Mouse (Mus musculus) neural tube, embryonic 14.5 days (tissue): ENCODE results near the gene Dip2c. TPM values are rescaled to one million over a fixed set of nuclear protein-coding genes. Genes with fewer than 3 reads are reported as not detected.

Experiments
- ATAC-seq: fragments of 200-750 bp; cut with Nextera tagmentation; 2 replicates; pipeline ENCODE4 v1.8.0; 2017; ENCODE audit warnings: low read depth, mild to moderate bottlenecking, moderate TSS enrichment, moderate library complexity
- H3K27ac ChIP-seq: fragments of 300-500 bp; sonication (generic); 2 replicates; pipeline ENCODE4 v1.5.1; 2014; ENCODE audit warnings: low read depth, mild to moderate bottlenecking, control low read depth, low read length, moderate library complexity, mixed read lengths
- H3K27me3 ChIP-seq: fragments of 300-500 bp; sonication (generic); 2 replicates; pipeline ENCODE4 v1.6.1; 2014; ENCODE audit warnings: low read length; ENCODE audit not compliant: control insufficient read depth, insufficient read depth
- H3K36me3 ChIP-seq: fragments of 300-500 bp; sonication (generic); 2 replicates; pipeline ENCODE4 v1.6.1; 2014; ENCODE audit warnings: low read length, mixed read lengths; ENCODE audit not compliant: control insufficient read depth, insufficient read depth
- H3K4me1 ChIP-seq: fragments of 300-500 bp; sonication (generic); 2 replicates; pipeline ENCODE4 v1.6.1; 2014; ENCODE audit warnings: low read length; ENCODE audit not compliant: control insufficient read depth, insufficient read depth
- H3K4me2 ChIP-seq: fragments of 300-500 bp; sonication (generic); 2 replicates; pipeline ENCODE4 v1.6.1; 2014; ENCODE audit warnings: mild to moderate bottlenecking, low read depth, low read length, control low read depth
- H3K4me3 ChIP-seq: fragments of 300-500 bp; sonication (generic); 2 replicates; pipeline ENCODE4 v1.5.1; 2014; ENCODE audit warnings: low read depth, low read length, control low read depth, mixed read lengths
- H3K9ac ChIP-seq: fragments of 300-500 bp; sonication (generic); replicated peaks from 2 replicates; pipeline ENCODE4 v1.6.1; 2014; ENCODE audit warnings: low read depth, mild to moderate bottlenecking, control low read depth, low read length, mixed read lengths
- H3K9me3 ChIP-seq: fragments of 300-500 bp; sonication (generic); 2 replicates; pipeline ENCODE4 v1.6.1; 2016; ENCODE audit warnings: low read length; ENCODE audit not compliant: control insufficient read depth
- WGBS: fragments of 180-500 bp; shearing (Covaris S2); extraction: QIAGEN DNeasy Blood & Tissue Kit; methylation state at CpG from one replicate; pipeline ENCODE4 v1.1.7; 2014; 5-methylcytosine and 5-hydroxymethylcytosine counted together
- polyA plus RNA-seq: library from polyadenylated mRNA; unstranded; fragments of >200 nt; fragmentation: Nextera tagmentation; extraction: Ambion mirVana; gene quantifications from 2 replicates; pipeline ENCODE4 v1.2.1, GENCODE M21; 2014

Dip2c gene
- polyA plus RNA-seq, result 23.7 and 24.0 TPM in 2 replicates

DNA sequence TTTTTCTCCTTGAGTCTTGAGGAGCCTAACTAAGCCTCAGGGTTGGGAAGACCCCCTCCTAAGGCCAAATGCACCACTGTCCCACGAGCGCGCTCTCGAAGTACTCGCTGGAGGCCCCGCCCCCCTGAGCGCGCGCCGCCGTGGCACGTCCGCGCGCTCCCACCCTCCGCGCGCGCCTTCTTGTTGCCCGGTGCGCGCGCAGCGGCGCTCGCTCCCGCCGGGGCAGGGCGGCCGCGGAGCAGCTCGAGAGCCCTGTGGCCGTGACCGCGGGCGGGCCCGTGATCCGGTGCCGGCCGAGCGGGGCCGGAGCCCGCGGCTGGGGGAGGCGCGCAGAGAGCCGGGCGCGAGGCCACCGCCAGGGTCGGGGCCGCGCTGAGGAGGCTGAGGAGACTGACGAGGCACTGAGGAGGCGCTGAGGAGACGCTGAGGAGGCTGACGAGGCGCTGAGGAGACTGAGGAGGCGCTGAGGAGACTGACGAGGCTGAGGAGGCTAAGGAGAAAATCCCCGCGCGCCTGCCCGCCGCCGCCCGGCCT lies at the start of gene Dip2c:
TSS of gene Dip2c (plus strand) at position 207 of the 534 bp plus-strand sequence.
- Histone ChIP-seq H3K36me3 (no peaks in the 10 kb centered on the region), H3K4me2 (peak within 1 kb of the TSS; percentile 65), H3K27me3 (no peaks in the 10 kb centered on the region), H3K4me3 (peak within 1 kb of the TSS; percentile 93), H3K4me1 (peaks cover 11% of the 10 kb centered on the region), H3K9ac (peak within 1 kb of the TSS; percentile 97), H3K27ac (peak within 1 kb of the TSS; percentile 99), H3K9me3 (no peaks in the 10 kb centered on the region)
- ATAC-seq, result peak; percentile 94
- under 1% methylated on average over 52 of the region's 67 CpGs for WGBS

GRCm38 (mm10) chr13:9227078-9227477 lies 49.2 kb upstream of the Dip2c start:
- Histone ChIP-seq H3K9ac (no peak overlapping the region), H3K9me3 (no peaks in the 10 kb centered on the region), H3K36me3 (no peaks in the 10 kb centered on the region), H3K4me1 (no peaks in the 10 kb centered on the region), H3K27ac (no peak overlapping the region), H3K4me3 (no peak overlapping the region), H3K27me3 (no peaks in the 10 kb centered on the region), H3K4me2 (no peak overlapping the region)
- ATAC-seq, result no peak
- WGBS, result 87% methylated on average over 5 of the region's 5 CpGs

- H3K4me2 ChIP-seq, result no peak overlapping the region
- H3K4me3 ChIP-seq, result no peak overlapping the region
- H3K36me3 ChIP-seq, result no peaks in the 10 kb centered on the region
- no peak overlapping the region for H3K27ac ChIP-seq
- no peaks in the 10 kb centered on the region for H3K9me3 ChIP-seq
- no peak for ATAC-seq
- H3K4me1 ChIP-seq, result no peaks in the 10 kb centered on the region
- no peaks in the 10 kb centered on the region for H3K27me3 ChIP-seq
- H3K9ac ChIP-seq, result no peak overlapping the region
- 82% methylated on average over 7 of the region's 7 CpGs for WGBS
Measured at GRCm38 (mm10) chr13:9237495-9237894, 38.8 kb upstream of the Dip2c start.

DNA sequence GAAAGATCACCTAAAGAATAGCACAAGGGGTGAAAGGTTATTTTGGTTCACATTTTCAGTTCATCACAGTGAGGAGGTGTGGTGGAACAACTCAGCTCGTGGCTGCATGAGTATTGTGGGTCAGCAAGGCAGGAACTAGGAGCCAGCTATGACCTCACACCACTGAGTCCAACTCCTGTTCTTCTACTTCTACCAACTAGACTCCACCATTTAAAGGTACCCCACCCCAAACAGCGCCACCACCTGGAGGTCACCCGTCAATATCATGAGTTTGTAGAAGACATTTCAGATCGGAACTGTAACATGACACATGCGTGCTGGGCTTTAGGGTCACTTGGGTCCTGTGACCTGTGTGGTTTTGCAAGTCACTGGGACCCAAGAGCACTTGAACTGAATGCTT lies 37.2 kb upstream of the Dip2c start:
- 91% methylated on average over 5 of the region's 5 CpGs for WGBS
- Histone ChIP-seq H3K27me3 (no peaks in the 10 kb centered on the region), H3K4me1 (no peaks in the 10 kb centered on the region)

GRCm38 (mm10) chr13:9239631-9240236 lies 36.6 kb upstream of the Dip2c start:
- no peak for ATAC-seq
- H3K27me3 ChIP-seq, result no peaks in the 10 kb centered on the region
- no peak overlapping the region for H3K27ac ChIP-seq
- H3K4me1 ChIP-seq, result no peaks in the 10 kb centered on the region
- H3K4me2 ChIP-seq, result no peak overlapping the region
- H3K4me3 ChIP-seq, result no peak overlapping the region
- H3K36me3 ChIP-seq, result no peaks in the 10 kb centered on the region
- no peaks in the 10 kb centered on the region for H3K9me3 ChIP-seq
- WGBS, result 94% methylated on average over 12 of the region's 12 CpGs
- no peak overlapping the region for H3K9ac ChIP-seq

More for the DNA sequence above, 37.2 kb upstream of the Dip2c start:
- H3K9ac ChIP-seq, result no peak overlapping the region
- H3K4me3 ChIP-seq, result no peak overlapping the region
- ATAC-seq, result no peak
- no peak overlapping the region for H3K4me2 ChIP-seq
- no peaks in the 10 kb centered on the region for H3K9me3 ChIP-seq
- H3K36me3 ChIP-seq, result no peaks in the 10 kb centered on the region
- H3K27ac ChIP-seq, result no peak overlapping the region

DNA sequence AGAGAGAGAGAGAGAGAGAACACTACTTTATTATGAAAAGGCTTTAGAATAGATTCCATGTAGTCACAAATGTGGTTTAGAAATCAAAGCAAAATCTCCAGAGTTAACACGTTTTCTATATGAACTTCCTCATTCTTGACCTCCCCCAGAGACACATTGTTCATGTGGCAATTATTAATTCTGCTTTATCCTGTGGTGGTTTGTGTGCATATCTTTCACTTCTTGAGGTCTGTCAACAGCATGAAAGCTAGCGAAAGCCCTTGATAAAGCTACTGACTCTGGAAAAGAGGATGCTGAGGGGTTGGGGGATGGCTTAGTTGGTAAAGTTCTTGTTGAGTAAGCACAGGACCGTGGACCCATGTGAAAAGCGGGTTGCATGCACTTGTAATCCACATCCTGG lies 14.6 kb upstream of the Dip2c start:
- H3K9ac ChIP-seq, result no peak overlapping the region
- no peak for ATAC-seq
- H3K4me1 ChIP-seq, result no peaks in the 10 kb centered on the region
- H3K27me3 ChIP-seq, result no peaks in the 10 kb centered on the region
- H3K36me3 ChIP-seq, result no peaks in the 10 kb centered on the region
- H3K9me3 ChIP-seq, result no peaks in the 10 kb centered on the region
- no peak overlapping the region for H3K4me3 ChIP-seq
- H3K4me2 ChIP-seq, result no peak overlapping the region
- no peak overlapping the region for H3K27ac ChIP-seq
- WGBS, result 79% methylated on average over 4 of the region's 4 CpGs

GRCm38 (mm10) chr13:9265516-9265915 lies 10.8 kb upstream of the Dip2c start:
- 92% methylated on average over 5 of the region's 5 CpGs for WGBS
- ATAC-seq, result no peak
- no peaks in the 10 kb centered on the region for H3K9me3 ChIP-seq

DNA sequence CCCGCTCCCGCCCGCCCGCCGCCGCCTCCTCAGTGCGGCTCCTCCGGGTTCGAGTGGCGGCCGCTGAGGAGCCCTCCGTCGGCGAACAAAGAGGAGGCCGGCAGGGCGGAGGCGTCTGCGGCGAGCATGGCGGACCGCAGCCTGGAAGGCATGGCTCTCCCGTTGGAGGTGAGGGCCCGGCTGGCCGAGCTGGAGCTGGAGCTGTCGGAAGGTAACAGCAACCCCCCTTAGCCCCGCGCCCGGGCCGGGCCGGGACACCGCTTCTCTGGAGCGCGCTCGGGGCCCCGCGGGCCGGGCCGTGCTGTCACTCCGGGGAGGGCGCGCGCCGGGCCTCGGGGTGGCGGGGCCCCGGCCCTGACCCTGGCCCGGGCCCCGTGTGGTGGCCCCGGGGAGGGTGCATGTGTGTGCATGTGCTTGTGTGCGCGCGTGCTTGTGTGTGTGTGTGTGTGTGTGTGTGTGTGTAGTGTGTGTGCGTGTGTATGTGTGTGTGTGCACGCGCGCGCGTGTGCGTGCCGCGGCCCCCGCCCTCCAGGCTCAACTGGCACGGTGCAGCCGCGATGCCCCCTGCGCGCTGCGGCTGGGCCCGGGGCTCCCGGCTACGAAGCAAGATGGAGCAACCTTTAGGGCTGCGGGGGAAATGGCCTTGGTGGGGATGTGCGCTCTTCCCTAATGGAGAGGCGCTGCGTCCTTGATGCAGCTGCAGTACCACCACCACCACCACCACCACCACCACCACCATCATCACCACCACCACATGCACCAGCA lies 710 bp downstream of the Dip2c start:
- Histone ChIP-seq H3K4me3 (peak overlapping the region; percentile 93), H3K9ac (peak overlapping the region; percentile 97), H3K27me3 (no peaks in the 10 kb centered on the region), H3K9me3 (no peaks in the 10 kb centered on the region), H3K36me3 (no peaks in the 10 kb centered on the region), H3K27ac (peak overlapping the region; percentile 99), H3K4me2 (peak overlapping the region; percentile 65), H3K4me1 (peaks cover 11% of the 10 kb centered on the region)
- under 1% methylated on average over 55 of the region's 75 CpGs for WGBS
- peak; percentile 84 for ATAC-seq

More at GRCm38 (mm10) chr13:9265516-9265915, 10.8 kb upstream of the Dip2c start:
- Histone ChIP-seq H3K36me3 (no peaks in the 10 kb centered on the region), H3K4me3 (no peak overlapping the region), H3K27ac (no peak overlapping the region), H3K9ac (no peak overlapping the region), H3K27me3 (no peaks in the 10 kb centered on the region), H3K4me1 (no peaks in the 10 kb centered on the region), H3K4me2 (no peak overlapping the region)

DNA sequence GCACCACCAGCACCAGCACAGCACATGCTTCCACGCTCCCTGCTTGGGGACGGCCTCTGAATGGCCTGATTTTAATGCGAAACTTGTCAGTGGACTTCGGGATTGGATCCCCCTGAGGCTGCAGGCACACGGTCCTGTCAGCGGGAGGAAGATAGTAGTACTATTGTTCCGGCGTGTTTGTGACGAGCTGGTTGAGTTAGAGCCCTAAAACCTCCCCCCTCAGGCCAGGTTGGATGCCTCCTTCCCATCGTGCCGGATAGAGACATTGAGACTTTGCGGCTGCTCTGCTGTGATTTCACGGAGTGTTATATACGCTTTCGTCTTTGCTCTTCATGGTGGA lies 1.3 kb downstream of the Dip2c start:
- Histone ChIP-seq H3K4me2 (peak overlapping the region; percentile 65), H3K36me3 (no peaks in the 10 kb centered on the region), H3K4me3 (peak overlapping the region; percentile 93), H3K4me1 (peaks cover 11% of the 10 kb centered on the region), H3K27me3 (no peaks in the 10 kb centered on the region), H3K9me3 (no peaks in the 10 kb centered on the region), H3K9ac (peak overlapping the region; percentile 97), H3K27ac (peak overlapping the region; percentile 99)
- no peak for ATAC-seq
- WGBS, result 0% methylated on average over 15 of the region's 15 CpGs
